Mouse (Mus musculus) MEL (cell line): ENCODE results near the gene Lct.

Experiments
- CTCF ChIP-seq, 3 experiments: IDR thresholded peaks in 2 of 3; conservative IDR thresholded peaks in 1 of 3; 2 replicates each; pipeline ENCODE4 v1.5.1; 2011 to 2012; ENCODE audit warnings: low read length in 3 of 3, low read depth in 2 of 3, mild to moderate bottlenecking in 2 of 3, improper control_type of control experiment in 1 of 3, inconsistent platforms in 1 of 3, mixed read lengths in 1 of 3, moderate library complexity in 1 of 3; ENCODE audit not compliant: control insufficient read depth in 1 of 3, insufficient read depth in 1 of 3, poor library complexity in 1 of 3, severe bottlenecking in 1 of 3
- E2F4 ChIP-seq: IDR thresholded peaks from 2 replicates; pipeline ENCODE4 v1.6.1; 2011; ENCODE audit warnings: low read depth, low read length, improper control_type of control experiment, borderline replicate concordance
- EP300 ChIP-seq, 2 experiments: IDR thresholded peaks; 2 replicates each; pipeline ENCODE4 v1.6.1; 2011; ENCODE audit warnings: improper control_type of control experiment in 2 of 2, low read length in 2 of 2, low read depth in 1 of 2, mild to moderate bottlenecking in 1 of 2
- POLR2A ChIP-seq, 2 experiments: IDR thresholded peaks; 2 replicates each; pipeline ENCODE4 v1.6.1; 2011 to 2012; ENCODE audit warnings: low read length in 2 of 2, mild to moderate bottlenecking in 2 of 2, control low read depth in 1 of 2, improper control_type of control experiment in 1 of 2, low read depth in 1 of 2, moderate library complexity in 1 of 2; ENCODE audit not compliant: control insufficient read depth in 1 of 2, insufficient read depth in 1 of 2, poor library complexity in 1 of 2
- TAL1 ChIP-seq: IDR thresholded peaks from 2 replicates; pipeline ENCODE4 v1.6.1; 2012; ENCODE audit warnings: mild to moderate bottlenecking, inconsistent platforms, low read length, moderate library complexity, mixed read lengths
- ZMIZ1 ChIP-seq: IDR thresholded peaks from 2 replicates; pipeline ENCODE4 v1.6.1; 2012; ENCODE audit warnings: low read depth, mild to moderate bottlenecking, inconsistent platforms, low read length, improper control_type of control experiment, moderate library complexity

DNA sequence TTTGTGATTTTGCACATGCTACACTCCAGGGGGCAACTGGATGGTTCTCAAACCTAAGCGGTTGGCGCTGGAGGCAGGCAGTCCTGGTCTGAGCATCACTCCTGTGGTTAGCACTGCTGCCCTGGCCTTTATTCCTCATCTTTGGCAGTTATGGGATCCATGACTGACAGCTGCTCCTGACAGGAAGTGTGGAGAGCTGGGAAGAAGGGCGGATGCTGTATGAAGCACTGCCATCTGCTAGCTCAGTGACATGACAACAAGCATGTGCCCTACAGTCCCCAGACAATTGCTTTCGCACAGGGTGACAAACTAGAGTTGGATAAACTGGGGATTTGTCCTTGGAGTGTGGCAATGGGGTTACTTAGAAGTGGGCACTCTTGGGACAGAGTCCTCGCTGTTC lies 37.8 kb downstream of the Lct start:
- TF ChIP-seq E2F4 = no peak
- TF ChIP-seq POLR2A (IDR thresholded peaks at IDR 0.05; ENCODE audit: control insufficient read depth in 1 of 2, insufficient read depth in 1 of 2, low read depth in 1 of 2, low read length in 2 of 2, poor library complexity in 1 of 2) = no peak
- no peak for TF ChIP-seq CTCF (IDR thresholded peaks at IDR 0.05 in 2 of 3, conservative IDR thresholded peaks at IDR 0.05 in 1 of 3; ENCODE audit: control insufficient read depth in 1 of 3, insufficient read depth in 1 of 3, low read depth in 2 of 3, low read length in 3 of 3, poor library complexity in 1 of 3, severe bottlenecking in 1 of 3)
- no peak for TF ChIP-seq ZMIZ1
- no peak for TF ChIP-seq EP300 (IDR thresholded peaks at IDR 0.05; ENCODE audit: low read depth in 1 of 2, low read length in 2 of 2)
- TF ChIP-seq TAL1 = no peak
